Mouse (Mus musculus) neural tube, embryonic 11.5 days (tissue): ENCODE data around the gene Il1r1. TPM values are rescaled to one million over a fixed set of nuclear protein-coding genes. Genes with fewer than 3 reads are reported as not detected.

Source experiments
- ATAC-seq: fragments of 200-750 bp; cut with Nextera tagmentation; 2 replicates; pipeline ENCODE4 v1.8.0; 2017; ENCODE audit warnings: moderate number of reproducible peaks, mild to moderate bottlenecking, moderate TSS enrichment, moderate library complexity; ENCODE audit not compliant: insufficient read depth, low FRiP score, low TSS enrichment
- DNase-seq: peaks from one replicate; pipeline ENCODE4 v3.0.0-alpha.2; 2015; ENCODE audit warnings: low spot score
- H3K27ac ChIP-seq: fragments of 300-500 bp; sonication (generic); 2 replicates; pipeline ENCODE4 v1.5.1; 2014; ENCODE audit warnings: low read depth, mild to moderate bottlenecking, low read length
- H3K27me3 ChIP-seq: fragments of 300-500 bp; sonication (generic); 2 replicates; pipeline ENCODE4 v1.6.1; 2014; ENCODE audit warnings: mild to moderate bottlenecking, low read length, mixed read lengths; ENCODE audit not compliant: control insufficient read depth, insufficient read depth
- H3K36me3 ChIP-seq: fragments of 300-500 bp; sonication (generic); 2 replicates; pipeline ENCODE4 v1.6.1; 2014; ENCODE audit warnings: mild to moderate bottlenecking, low read length, moderate library complexity, mixed read lengths; ENCODE audit not compliant: control insufficient read depth, insufficient read depth
- H3K4me1 ChIP-seq: fragments of 300-500 bp; sonication (generic); 2 replicates; pipeline ENCODE4 v1.6.1; 2014; ENCODE audit warnings: low read length, mixed read lengths; ENCODE audit not compliant: control insufficient read depth, insufficient read depth
- H3K4me2 ChIP-seq: fragments of 300-500 bp; sonication (generic); 2 replicates; pipeline ENCODE4 v1.6.1; 2014; ENCODE audit warnings: low read depth, mild to moderate bottlenecking, moderate library complexity
- H3K4me3 ChIP-seq: fragments of 300-500 bp; sonication (generic); 2 replicates; pipeline ENCODE4 v1.5.1; 2014; ENCODE audit warnings: low read depth, low read length
- H3K9ac ChIP-seq: fragments of 300-500 bp; sonication (generic); 2 replicates; pipeline ENCODE4 v1.6.1; 2014; ENCODE audit warnings: mild to moderate bottlenecking, low read length
- H3K9me3 ChIP-seq: fragments of 300-500 bp; sonication (generic); 2 replicates; pipeline ENCODE4 v1.6.1; 2016; ENCODE audit warnings: low read length; ENCODE audit not compliant: control insufficient read depth
- WGBS: fragments of 180-500 bp; shearing (Covaris S2); extraction: QIAGEN DNeasy Blood & Tissue Kit; methylation state at CpG from one replicate; pipeline ENCODE4 v1.1.7; 2014; 5-methylcytosine and 5-hydroxymethylcytosine counted together
- polyA plus RNA-seq: library from polyadenylated mRNA; unstranded; fragments of >200 nt; fragmentation: Nextera tagmentation; extraction: Ambion mirVana; gene quantifications from 2 replicates; pipeline ENCODE4 v1.2.1, GENCODE M21; 2014

Il1r1 gene
- polyA plus RNA-seq, 1 experiment from 2014 or later: 1.1 TPM

GRCm38 (mm10) chr1:40306111-40306510 is 81.2 kb downstream of the Il1r1 start:
- H3K9ac ChIP-seq: no peak overlapping the region
- H3K9me3 ChIP-seq: no peaks in the 10 kb centered on the region
- H3K4me2 ChIP-seq: no peak overlapping the region
- ATAC-seq (no peak), DNase-seq (no peak)
- H3K4me3 ChIP-seq: no peak overlapping the region
- no peak overlapping the region for H3K27ac ChIP-seq
- no peaks in the 10 kb centered on the region for H3K27me3 ChIP-seq
- no peaks in the 10 kb centered on the region for H3K36me3 ChIP-seq
- 80% methylated on average over 2 of the region's 2 CpGs for WGBS
- no peaks in the 10 kb centered on the region for H3K4me1 ChIP-seq

DNA sequence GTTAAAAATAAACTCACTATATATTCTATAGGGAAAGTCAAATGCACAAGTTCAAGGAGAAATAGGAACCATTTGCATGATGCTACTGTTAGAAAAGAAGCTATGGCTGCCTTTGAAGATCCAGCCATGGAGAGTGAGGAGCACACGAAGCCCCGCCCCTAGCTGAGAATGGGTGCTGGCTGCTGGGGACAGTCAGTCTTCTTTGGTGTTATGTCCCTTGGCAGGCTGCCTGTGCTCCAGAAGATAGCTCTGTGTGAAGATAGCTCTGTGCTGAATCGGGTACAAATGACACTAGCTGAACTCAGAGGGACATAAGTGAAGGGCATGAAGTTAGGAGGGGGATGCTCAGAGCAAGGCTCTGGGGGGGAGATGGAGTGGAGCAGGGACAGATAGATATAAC is 86.2 kb downstream of the Il1r1 start:
- Histone ChIP-seq H3K27ac (no peak overlapping the region), H3K4me2 (no peak overlapping the region), H3K9ac (no peak overlapping the region), H3K4me3 (no peak overlapping the region), H3K9me3 (no peaks in the 10 kb centered on the region), H3K4me1 (no peaks in the 10 kb centered on the region), H3K27me3 (no peaks in the 10 kb centered on the region), H3K36me3 (no peaks in the 10 kb centered on the region)
- no peak for ATAC-seq
- 92% methylated on average over 3 of the region's 3 CpGs for WGBS
- no peak for DNase-seq

DNA sequence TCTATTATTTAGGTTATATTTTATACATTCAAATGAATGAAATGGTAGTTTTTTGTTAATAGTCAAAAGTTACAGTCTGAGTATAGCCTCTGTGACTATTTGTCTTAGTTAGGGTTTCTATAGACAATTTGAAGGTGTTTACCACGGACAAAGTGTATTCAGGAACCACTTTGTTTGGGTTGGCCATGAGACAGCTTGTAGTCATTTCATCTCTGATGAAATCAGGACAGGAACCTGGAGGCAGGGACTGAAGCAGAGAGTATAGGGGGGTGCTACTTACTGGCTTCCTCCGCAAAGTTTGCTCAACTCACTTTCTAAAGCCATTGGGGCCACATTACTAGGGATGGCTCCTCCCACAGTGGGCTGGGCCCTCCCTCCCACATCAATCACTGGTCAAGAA is 86.7 kb downstream of the Il1r1 start:
- no peak overlapping the region for H3K27ac ChIP-seq
- DNase-seq: no peak
- no peaks in the 10 kb centered on the region for H3K4me1 ChIP-seq
- no peak overlapping the region for H3K9ac ChIP-seq
- H3K9me3 ChIP-seq: no peaks in the 10 kb centered on the region
- no peaks in the 10 kb centered on the region for H3K36me3 ChIP-seq
- no peak overlapping the region for H3K4me3 ChIP-seq
- H3K4me2 ChIP-seq: no peak overlapping the region
- H3K27me3 ChIP-seq: no peaks in the 10 kb centered on the region
- no peak for ATAC-seq
- 81% methylated on average over 2 of the region's 2 CpGs for WGBS

- WGBS: 80% methylated on average over 12 of the region's 12 CpGs
- no peaks in the 10 kb centered on the region for H3K9me3 ChIP-seq
- DNase-seq (no peak), ATAC-seq (no peak)
- no peak overlapping the region for H3K9ac ChIP-seq
- no peaks in the 10 kb centered on the region for H3K27me3 ChIP-seq
- no peaks in the 10 kb centered on the region for H3K36me3 ChIP-seq
- H3K4me3 ChIP-seq: no peak overlapping the region
- no peak overlapping the region for H3K27ac ChIP-seq
- no peaks in the 10 kb centered on the region for H3K4me1 ChIP-seq
- H3K4me2 ChIP-seq: no peak overlapping the region
These were observed 89.1 kb downstream of the Il1r1 start for GRCm38 (mm10) chr1:40314016-40314415.

GRCm38 (mm10) chr1:40317657-40318056 is 92.8 kb downstream of the Il1r1 start:
- Histone ChIP-seq H3K27me3 (no peaks in the 10 kb centered on the region), H3K4me2 (no peak overlapping the region), H3K36me3 (no peaks in the 10 kb centered on the region), H3K4me1 (no peaks in the 10 kb centered on the region), H3K9ac (no peak overlapping the region), H3K27ac (no peak overlapping the region), H3K4me3 (no peak overlapping the region), H3K9me3 (no peaks in the 10 kb centered on the region)
- WGBS: 93% methylated on average over 8 of the region's 8 CpGs
- no peak for ATAC-seq
- no peak for DNase-seq

DNA sequence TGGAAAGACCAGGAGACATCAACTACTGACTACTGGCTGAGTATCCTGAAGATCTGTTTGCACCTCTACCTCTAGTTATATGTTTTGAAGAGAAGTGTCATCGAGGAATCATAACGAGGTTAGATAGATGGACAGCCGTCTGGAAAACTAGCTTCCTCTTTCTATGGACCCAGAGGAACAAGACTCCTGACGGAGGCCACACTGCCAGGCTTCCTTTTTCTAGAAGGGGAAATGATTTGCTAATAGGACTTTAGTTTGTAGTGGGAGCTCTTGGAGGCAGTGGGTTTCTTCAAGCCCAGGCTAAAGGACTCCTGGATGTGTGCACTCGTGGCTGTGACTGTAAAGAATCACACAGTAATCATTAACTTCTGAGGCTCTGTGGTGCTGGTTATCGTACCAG is 96.9 kb downstream of the Il1r1 start:
- 87% methylated on average over 6 of the region's 6 CpGs for WGBS
- Histone ChIP-seq H3K4me3 (no peak overlapping the region), H3K36me3 (no peaks in the 10 kb centered on the region), H3K27ac (no peak overlapping the region), H3K9ac (no peak overlapping the region), H3K4me1 (peaks cover 7% of the 10 kb centered on the region; the same call in 1 of the 2 replicates), H3K9me3 (no peaks in the 10 kb centered on the region), H3K4me2 (no peak overlapping the region), H3K27me3 (peaks cover 20% of the 10 kb centered on the region)
- DNase-seq (no peak), ATAC-seq (no peak)

GRCm38 (mm10) chr1:40322543-40322942 is 97.7 kb downstream of the Il1r1 start:
- H3K9ac ChIP-seq: no peak overlapping the region
- H3K4me3 ChIP-seq: no peak overlapping the region
- H3K27me3 ChIP-seq: peaks cover 21% of the 10 kb centered on the region
- ATAC-seq (no peak), DNase-seq (no peak)
- H3K4me1 ChIP-seq: peaks cover 7% of the 10 kb centered on the region; the same call in 1 of the 2 replicates
- H3K36me3 ChIP-seq: no peaks in the 10 kb centered on the region
- WGBS: 93% methylated on average over 3 of the region's 3 CpGs
- H3K27ac ChIP-seq: no peak overlapping the region
- H3K4me2 ChIP-seq: no peak overlapping the region
- no peaks in the 10 kb centered on the region for H3K9me3 ChIP-seq

DNA sequence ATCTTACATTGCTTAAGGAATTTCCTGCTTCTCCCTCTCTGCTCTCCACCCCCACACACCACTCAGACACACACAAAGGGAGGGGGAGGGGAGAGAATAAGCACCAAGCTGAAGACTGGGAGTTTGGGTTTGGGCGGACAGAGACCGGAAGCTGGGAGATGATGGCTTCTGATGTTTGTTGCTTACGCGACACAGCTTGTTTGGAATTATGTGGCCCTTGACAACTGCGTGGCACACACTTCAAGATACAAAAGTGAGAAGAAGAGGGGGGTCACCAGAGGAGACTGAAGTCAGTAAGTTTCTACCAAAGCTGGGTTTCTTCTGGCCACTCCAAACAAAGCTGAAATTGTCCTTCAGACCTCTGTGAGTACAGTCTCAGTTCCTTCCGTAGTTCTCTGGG is 99.6 kb downstream of the Il1r1 start, which contains the start of gene Il1rl2:
TSS of gene Il1rl2 (plus strand) at position 154 of the 400 bp plus-strand sequence.
- WGBS: 51% methylated on average over 6 of the region's 6 CpGs
- Histone ChIP-seq H3K27me3 (peaks cover 21% of the 10 kb centered on the region), H3K9ac (no peak within 1 kb of the TSS), H3K36me3 (no peaks in the 10 kb centered on the region), H3K9me3 (no peaks in the 10 kb centered on the region), H3K27ac (no peak within 1 kb of the TSS), H3K4me2 (peak within 1 kb of the TSS; percentile 56), H3K4me3 (peak within 1 kb of the TSS; percentile 27), H3K4me1 (peaks cover 7% of the 10 kb centered on the region; the same call in 1 of the 2 replicates)
- ATAC-seq (no peak), DNase-seq (peak; percentile 10)

GRCm38 (mm10) chr1:40324955-40325702 is 100.2 kb downstream of the Il1r1 start:
- Histone ChIP-seq H3K27me3 (peaks cover 21% of the 10 kb centered on the region), H3K9ac (0 out of 2 replicates have a peak overlapping the region, but pooled peaks have one; percentile 5), H3K4me3 (peak overlapping the region; percentile 27), H3K4me2 (peak overlapping the region; percentile 56), H3K36me3 (no peaks in the 10 kb centered on the region), H3K4me1 (peaks cover 7% of the 10 kb centered on the region; the same call in 1 of the 2 replicates), H3K9me3 (no peaks in the 10 kb centered on the region), H3K27ac (no peak overlapping the region)
- DNase-seq: peak; percentile 25
- no peak for ATAC-seq
- WGBS: 10% methylated on average over 22 of the region's 22 CpGs
